Mouse (Mus musculus) stomach, embryonic 14.5 days (tissue): ENCODE data around the gene B4galnt3. TPM values are rescaled to one million over a fixed set of nuclear protein-coding genes. Genes with fewer than 3 reads are reported as not detected.

Source experiments
- ATAC-seq: fragments of 200-750 bp; cut with Nextera tagmentation; 2 replicates; pipeline ENCODE4 v1.8.0; 2017; ENCODE audit warnings: low read depth, moderate TSS enrichment; ENCODE audit not compliant: insufficient number of reproducible peaks, insufficient read depth, low FRiP score
- H3K27ac ChIP-seq: fragments of 300-500 bp; sonication (generic); 2 replicates; pipeline ENCODE4 v1.5.1; 2014; ENCODE audit warnings: mild to moderate bottlenecking, low read length, moderate library complexity, mixed read lengths
- H3K27me3 ChIP-seq: fragments of 300-500 bp; sonication (generic); 2 replicates; pipeline ENCODE4 v1.6.1; 2014; ENCODE audit warnings: low read length, control low read depth, mixed read lengths; ENCODE audit not compliant: control insufficient read depth, insufficient read depth
- H3K36me3 ChIP-seq: fragments of 300-500 bp; sonication (generic); 2 replicates; pipeline ENCODE4 v1.6.1; 2014; ENCODE audit warnings: mild to moderate bottlenecking, control low read depth, low read length, moderate library complexity, mixed read lengths; ENCODE audit not compliant: control insufficient read depth, insufficient read depth
- H3K4me1 ChIP-seq: fragments of 300-500 bp; sonication (generic); 2 replicates; pipeline ENCODE4 v1.6.1; 2014; ENCODE audit warnings: low read length, control low read depth, mixed read lengths; ENCODE audit not compliant: control insufficient read depth, insufficient read depth
- H3K4me2 ChIP-seq: fragments of 300-500 bp; sonication (generic); replicated peaks from 2 replicates; pipeline ENCODE4 v1.6.1; 2014; ENCODE audit warnings: low read depth, low read length, control low read depth
- H3K4me3 ChIP-seq: fragments of 300-500 bp; sonication (generic); 2 replicates; pipeline ENCODE4 v1.5.1; 2014; ENCODE audit warnings: low read depth, low read length, control low read depth
- H3K9ac ChIP-seq: fragments of 300-500 bp; sonication (generic); replicated peaks from 2 replicates; pipeline ENCODE4 v1.6.1; 2014; ENCODE audit warnings: low read depth, mild to moderate bottlenecking, control low read depth, low read length, moderate library complexity, mixed read lengths
- H3K9me3 ChIP-seq: fragments of 300-500 bp; sonication (generic); 2 replicates; pipeline ENCODE4 v1.6.1; 2016; ENCODE audit warnings: low read depth, low read length, control low read depth; ENCODE audit not compliant: control insufficient read depth
- WGBS: fragments of 180-500 bp; shearing (Covaris S2); extraction: QIAGEN DNeasy Blood & Tissue Kit; methylation state at CpG from one replicate; pipeline ENCODE4 v1.1.7; 2014; 5-methylcytosine and 5-hydroxymethylcytosine counted together
- polyA plus RNA-seq: library from polyadenylated mRNA; unstranded; fragments of >200 nt; fragmentation: Nextera tagmentation; extraction: Ambion mirVana; gene quantifications from 2 replicates; pipeline ENCODE4 v1.2.1, GENCODE M21; 2014

The B4galnt3 gene
- polyA plus RNA-seq, 1 experiment from 2014 or later = 0.09 TPM

DNA sequence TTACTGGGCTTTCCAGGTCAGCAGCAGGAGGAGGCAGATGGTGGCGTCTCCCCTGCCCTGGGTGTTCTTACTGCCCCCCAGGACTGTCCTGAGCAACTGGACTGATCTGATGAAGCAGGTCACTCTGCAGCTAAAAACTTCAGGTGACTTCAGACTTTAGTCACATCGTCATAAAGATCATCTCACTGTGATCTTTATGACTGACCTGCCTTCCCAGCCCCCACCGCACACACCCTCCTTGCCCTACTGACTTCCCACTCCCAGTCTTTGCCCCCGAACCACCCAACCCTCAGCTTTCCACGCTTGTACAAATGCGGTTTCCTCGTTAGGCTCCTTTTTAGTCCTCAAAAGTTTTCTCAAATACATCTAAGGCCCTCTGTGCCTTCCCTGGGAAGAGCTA is 67.3 kb downstream of the B4galnt3 start:
- Histone ChIP-seq H3K4me3 (no peak overlapping the region), H3K27me3 (no peaks in the 10 kb centered on the region), H3K36me3 (no peaks in the 10 kb centered on the region), H3K4me1 (no peaks in the 10 kb centered on the region), H3K9me3 (no peaks in the 10 kb centered on the region), H3K27ac (no peak overlapping the region), H3K4me2 (no peak overlapping the region), H3K9ac (no peak overlapping the region)
- WGBS = 85% methylated on average over 7 of the region's 7 CpGs
- no peak for ATAC-seq

DNA sequence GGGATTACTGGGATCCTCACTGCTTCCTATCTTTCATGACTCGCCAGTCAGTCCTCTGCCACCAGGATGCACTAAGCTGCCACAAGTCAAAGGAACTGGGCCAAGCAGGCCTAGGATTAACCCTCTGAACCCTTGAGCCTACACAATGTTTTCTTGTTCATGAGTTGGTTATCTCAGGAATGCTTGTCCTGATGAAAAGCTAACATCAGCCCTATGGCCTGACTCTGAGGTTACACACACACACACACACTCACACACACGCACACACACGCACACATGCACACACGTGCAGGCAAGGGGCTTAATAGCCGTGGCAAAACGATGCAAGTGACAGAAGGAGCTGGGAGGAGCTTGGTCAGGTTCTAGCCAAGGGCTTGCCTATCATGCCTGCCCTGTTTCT is 69.0 kb downstream of the B4galnt3 start:
- Histone ChIP-seq H3K9me3 (no peaks in the 10 kb centered on the region), H3K4me2 (no peak overlapping the region), H3K4me1 (no peaks in the 10 kb centered on the region), H3K27me3 (no peaks in the 10 kb centered on the region), H3K9ac (no peak overlapping the region), H3K36me3 (no peaks in the 10 kb centered on the region), H3K27ac (no peak overlapping the region), H3K4me3 (no peak overlapping the region)
- WGBS = 53% methylated on average over 6 of the region's 6 CpGs
- ATAC-seq = no peak

DNA sequence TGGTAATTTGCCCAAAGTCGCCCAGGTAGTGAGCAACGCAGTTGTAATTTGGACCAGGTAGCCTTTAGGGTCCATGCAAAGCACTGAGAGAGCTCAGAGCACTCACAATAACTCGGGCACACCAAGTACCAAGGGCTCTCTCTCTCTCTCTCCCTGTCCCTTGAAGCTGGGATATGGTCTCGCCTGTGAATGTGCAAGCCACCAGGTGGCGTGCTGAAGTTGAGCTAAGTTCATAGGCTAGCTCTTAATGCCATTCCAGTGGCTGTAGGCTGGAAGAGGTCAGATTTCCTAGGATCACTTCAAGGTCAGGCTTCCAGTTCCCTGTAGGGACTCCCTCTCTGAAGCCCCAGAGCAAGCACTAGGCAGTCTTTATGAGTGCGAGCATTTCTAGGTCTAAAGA is 71.7 kb downstream of the B4galnt3 start:
- Histone ChIP-seq H3K27me3 (no peaks in the 10 kb centered on the region), H3K9me3 (no peaks in the 10 kb centered on the region), H3K4me3 (no peak overlapping the region), H3K9ac (no peak overlapping the region), H3K27ac (no peak overlapping the region), H3K4me2 (no peak overlapping the region), H3K36me3 (no peaks in the 10 kb centered on the region), H3K4me1 (no peaks in the 10 kb centered on the region)
- 32% methylated on average over 6 of the region's 6 CpGs for WGBS
- no peak for ATAC-seq

DNA sequence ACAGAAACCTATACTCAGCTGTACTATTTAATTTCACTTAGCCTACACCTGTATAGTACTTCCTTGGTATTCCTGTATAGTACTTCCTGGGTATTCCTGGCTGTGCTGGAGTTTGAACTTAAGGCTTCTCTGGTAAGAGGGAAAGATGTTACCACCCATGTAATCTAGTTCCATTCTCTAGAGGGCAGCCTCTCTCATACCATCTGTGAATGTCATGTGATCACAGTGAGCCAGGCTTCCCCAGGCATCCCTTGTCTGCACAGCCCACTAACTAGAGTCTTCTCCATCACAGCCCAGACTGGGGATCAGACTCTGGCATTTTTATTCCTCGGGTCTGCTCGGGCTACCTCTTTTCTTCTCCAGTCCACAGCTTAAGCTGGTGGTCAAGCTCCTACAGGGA is 75.1 kb downstream of the B4galnt3 start:
- Histone ChIP-seq H3K27me3 (no peaks in the 10 kb centered on the region), H3K4me1 (no peaks in the 10 kb centered on the region), H3K27ac (no peak overlapping the region), H3K36me3 (no peaks in the 10 kb centered on the region), H3K9me3 (no peaks in the 10 kb centered on the region), H3K9ac (no peak overlapping the region), H3K4me3 (no peak overlapping the region), H3K4me2 (no peak overlapping the region)
- no peak for ATAC-seq
- 90% methylated on average over 2 of the region's 2 CpGs for WGBS

DNA sequence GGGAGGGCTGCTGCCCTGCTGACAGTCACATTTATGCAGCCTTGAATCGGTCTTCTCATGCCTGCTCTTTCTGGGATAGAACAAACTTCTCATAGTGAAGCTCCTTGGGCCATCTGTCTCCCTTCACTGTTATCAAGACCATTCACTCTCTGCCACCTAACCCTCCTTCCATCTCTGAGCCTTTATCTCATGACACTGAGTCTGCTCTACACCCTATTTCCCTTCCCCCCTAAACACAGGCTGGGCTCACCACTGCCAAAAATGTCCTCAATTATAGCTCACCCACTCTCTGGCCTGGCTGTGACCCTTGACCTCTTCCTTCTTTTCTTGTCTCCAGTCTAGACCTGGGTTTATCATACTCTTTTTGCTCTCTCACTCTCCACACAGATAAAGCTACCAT is 77.7 kb downstream of the B4galnt3 start:
- Histone ChIP-seq H3K27ac (no peak overlapping the region), H3K9ac (no peak overlapping the region), H3K4me2 (no peak overlapping the region), H3K36me3 (no peaks in the 10 kb centered on the region), H3K27me3 (no peaks in the 10 kb centered on the region), H3K4me3 (no peak overlapping the region), H3K9me3 (no peaks in the 10 kb centered on the region), H3K4me1 (no peaks in the 10 kb centered on the region)
- ATAC-seq = peak; percentile 86; the same call in 1 of the 2 replicates
- 50% methylated on average over 1 of the region's 1 CpGs for WGBS

DNA sequence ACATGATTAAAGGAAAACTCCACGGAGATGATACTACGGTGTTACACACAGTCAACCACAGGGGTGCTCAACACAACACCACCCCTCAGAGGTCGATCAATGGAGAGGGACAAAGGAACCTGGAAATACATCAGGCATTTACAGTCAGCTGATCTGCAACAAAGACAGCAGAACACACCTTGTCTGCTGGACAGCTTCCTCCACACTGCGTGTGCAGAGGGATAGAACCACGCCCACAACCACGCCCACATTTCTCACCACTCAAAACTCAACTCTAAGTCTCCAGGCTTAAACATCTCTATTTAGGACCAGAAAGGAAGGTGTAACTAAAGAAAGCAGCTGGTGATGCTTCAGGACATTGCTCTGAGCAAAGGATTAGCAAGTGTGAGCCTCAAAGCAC is 82.8 kb downstream of the B4galnt3 start:
- Histone ChIP-seq H3K27me3 (no peaks in the 10 kb centered on the region), H3K4me1 (no peaks in the 10 kb centered on the region), H3K9ac (no peak overlapping the region), H3K36me3 (no peaks in the 10 kb centered on the region), H3K4me2 (no peak overlapping the region), H3K27ac (no peak overlapping the region), H3K9me3 (no peaks in the 10 kb centered on the region), H3K4me3 (no peak overlapping the region)
- ATAC-seq = no peak
- 63% methylated on average over 6 of the region's 6 CpGs for WGBS

DNA sequence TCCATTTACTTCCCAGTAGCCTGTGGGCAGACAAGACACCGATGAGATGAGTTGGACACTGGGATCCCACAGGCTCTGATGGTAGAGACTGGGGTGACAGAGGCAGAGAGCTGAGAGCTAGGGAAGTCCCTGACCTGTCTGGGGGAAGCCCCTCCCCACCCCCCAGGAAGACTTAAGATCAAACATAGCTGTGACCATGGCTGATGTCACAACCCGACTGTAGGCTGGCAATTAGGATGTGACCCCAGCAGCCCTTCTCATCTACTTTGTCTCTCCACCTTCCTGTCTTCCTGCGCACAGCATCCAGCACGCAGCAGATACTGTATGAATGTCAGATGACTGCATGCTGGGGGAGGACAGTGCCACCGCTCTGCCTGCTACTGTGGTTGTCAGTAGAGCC is 87.8 kb downstream of the B4galnt3 start:
- no peak for ATAC-seq
- Histone ChIP-seq H3K4me3 (no peak overlapping the region), H3K4me1 (no peaks in the 10 kb centered on the region), H3K27me3 (no peaks in the 10 kb centered on the region), H3K9ac (no peak overlapping the region), H3K4me2 (no peak overlapping the region), H3K36me3 (no peaks in the 10 kb centered on the region), H3K9me3 (no peaks in the 10 kb centered on the region), H3K27ac (no peak overlapping the region)
- WGBS = 81% methylated on average over 5 of the region's 5 CpGs

DNA sequence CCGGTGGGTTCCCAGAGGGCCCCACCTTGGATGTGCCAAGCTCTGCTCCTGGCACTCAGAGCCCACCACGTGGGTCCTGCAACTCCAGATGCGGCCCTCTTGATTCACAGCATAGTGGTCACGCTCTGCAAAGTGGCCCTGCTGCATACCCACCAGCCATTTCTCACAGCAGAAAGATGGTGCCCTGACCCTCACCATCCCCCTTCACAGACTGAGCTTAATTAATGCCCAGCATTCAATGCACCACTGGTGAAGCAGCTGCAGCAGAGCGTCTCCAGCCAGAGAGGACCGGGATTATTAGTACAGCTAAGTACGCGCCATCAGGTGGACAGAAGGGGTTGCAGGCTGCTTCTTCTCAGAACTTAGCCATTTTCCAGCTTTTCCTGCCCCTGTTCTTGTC is 92.0 kb downstream of the B4galnt3 start:
- no peak overlapping the region for H3K4me2 ChIP-seq
- H3K4me3 ChIP-seq = no peak overlapping the region
- ATAC-seq = no peak
- 71% methylated on average over 8 of the region's 8 CpGs for WGBS
- no peak overlapping the region for H3K27ac ChIP-seq
- no peaks in the 10 kb centered on the region for H3K27me3 ChIP-seq
- no peaks in the 10 kb centered on the region for H3K4me1 ChIP-seq
- H3K36me3 ChIP-seq = no peaks in the 10 kb centered on the region
- H3K9me3 ChIP-seq = no peaks in the 10 kb centered on the region
- H3K9ac ChIP-seq = no peak overlapping the region

DNA sequence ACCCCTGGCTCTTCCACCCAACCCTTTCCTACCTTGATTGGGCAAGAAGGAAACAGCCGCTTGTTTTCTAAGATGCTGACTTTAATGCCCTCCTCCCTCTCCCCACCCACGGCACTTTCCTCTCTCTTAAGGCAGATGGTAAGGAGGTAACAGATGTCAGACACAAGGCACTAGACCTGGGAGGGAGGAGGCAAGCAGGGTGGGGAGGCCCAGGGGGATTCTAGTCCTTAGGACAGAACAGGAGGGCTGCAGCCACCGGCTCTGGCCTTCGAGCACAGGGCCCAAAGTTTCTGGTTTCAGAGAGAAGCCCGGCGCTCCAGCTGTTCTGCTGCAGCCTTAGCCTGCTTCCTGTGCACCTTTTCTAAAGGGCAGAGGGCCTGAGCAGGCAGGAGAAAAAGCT is 92.4 kb downstream of the B4galnt3 start:
- Histone ChIP-seq H3K36me3 (no peaks in the 10 kb centered on the region), H3K27me3 (no peaks in the 10 kb centered on the region), H3K9ac (no peak overlapping the region), H3K4me2 (no peak overlapping the region), H3K27ac (no peak overlapping the region), H3K4me3 (no peak overlapping the region), H3K9me3 (no peaks in the 10 kb centered on the region), H3K4me1 (no peaks in the 10 kb centered on the region)
- no peak for ATAC-seq
- 47% methylated on average over 6 of the region's 6 CpGs for WGBS
